Mouse (Mus musculus) heart, embryonic 16.5 days (tissue): Measurements from ENCODE around the gene Hist1h3g. TPM values are rescaled to one million over a fixed set of nuclear protein-coding genes. Genes with fewer than 3 reads are reported as not detected.

Experiments
- microRNA-seq: library from miRNA; unstranded; fragments of <30 nt; microRNA quantifications from one replicate; pipeline ENCODE4, GENCODE M21; 2017
- polyA plus RNA-seq: library from polyadenylated mRNA; unstranded; fragments of >200 nt; fragmentation: Nextera tagmentation; extraction: Ambion mirVana; gene quantifications from 2 replicates; pipeline ENCODE4 v1.2.1, GENCODE M21; 2015

Hist1h3g gene
- polyA plus RNA-seq, 1 experiment from 2014 or later = 2.2 TPM

Small RNA genes within 50 kb of the gene (microRNA-seq; reads per million reads assigned to microRNA genes)
- gene Gm44297 (not detected), gene Gm44359 (not detected), gene Gm44394 (not detected), gene n-TStga1 (1.2 reads per million)

Other genes with a start within 250 kb of the Hist1h3g start
- 36.5 and 37.8 TPM in 2 replicates for gene Zfp322a, start 166.2 kb upstream of the Hist1h3g start, polyA plus RNA-seq
- 9.2 and 9.4 TPM in 2 replicates for gene Abt1, start 111.6 kb upstream of the Hist1h3g start, polyA plus RNA-seq
- gene Btn1a1, start 69.5 kb upstream of the Hist1h3g start, polyA plus RNA-seq = 0.83 and 1.0 TPM in 2 replicates
- gene Btn2a2, start 46.6 kb upstream of the Hist1h3g start, polyA plus RNA-seq = 0.29 and 0.34 TPM in 2 replicates
- 7.7 and 8.6 TPM in 2 replicates for gene Hist1h4h, start 4.4 kb upstream of the Hist1h3g start, polyA plus RNA-seq
- gene Hist1h2af, start 1.5 kb upstream of the Hist1h3g start, polyA plus RNA-seq = 3.8 and 9.2 TPM in 2 replicates
- 0.38 and 0.52 TPM in 2 replicates for gene Hist1h2bh, start 8.0 kb downstream of the Hist1h3g start, polyA plus RNA-seq
- 0.20 and 0.37 TPM in 2 replicates for gene Hist1h3f, start 8.6 kb downstream of the Hist1h3g start, polyA plus RNA-seq
- gene Hist1h4f, start 16.2 kb downstream of the Hist1h3g start, polyA plus RNA-seq = 0.53 TPM in 1 of 2 replicates, not detected in the other
- gene Hist1h1d, start 17.8 kb downstream of the Hist1h3g start, polyA plus RNA-seq = 0.21 and 0.37 TPM in 2 replicates
- gene Hist1h3e, start 26.9 kb downstream of the Hist1h3g start, polyA plus RNA-seq = 1.7 and 2.1 TPM in 2 replicates
- gene Hist1h2ae, start 35.8 kb downstream of the Hist1h3g start, polyA plus RNA-seq = 34.0 and 34.2 TPM in 2 replicates
- gene Hist1h2bg, start 36.0 kb downstream of the Hist1h3g start, polyA plus RNA-seq = 4.2 and 5.1 TPM in 2 replicates
- gene Hist1h2bf, start 38.8 kb downstream of the Hist1h3g start, polyA plus RNA-seq = 0.37 and 2.4 TPM in 2 replicates
- 1.2 and 1.8 TPM in 2 replicates for gene Hist1h2ad, start 39.0 kb downstream of the Hist1h3g start, polyA plus RNA-seq
- 1.4 and 1.8 TPM in 2 replicates for gene Hist1h3d, start 40.3 kb downstream of the Hist1h3g start, polyA plus RNA-seq
- 48.7 and 49.1 TPM in 2 replicates for gene Hist1h4d, start 46.2 kb downstream of the Hist1h3g start, polyA plus RNA-seq
- 1.9 and 2.0 TPM in 2 replicates for gene Hist1h2be, start 85.7 kb downstream of the Hist1h3g start, polyA plus RNA-seq
- gene Hist1h1e, start 87.1 kb downstream of the Hist1h3g start, polyA plus RNA-seq = 10.4 and 11.5 TPM in 2 replicates
- gene Hist1h2ac, start 148.5 kb downstream of the Hist1h3g start, polyA plus RNA-seq = 0.52 and 0.75 TPM in 2 replicates
- gene Hist1h2bc, start 148.8 kb downstream of the Hist1h3g start, polyA plus RNA-seq = 49.7 and 53.7 TPM in 2 replicates
- not detected in 2 replicates for gene Hist1h1t, start 160.4 kb downstream of the Hist1h3g start, polyA plus RNA-seq
- 1.9 and 2.8 TPM in 2 replicates for gene Hist1h4c, start 163.0 kb downstream of the Hist1h3g start, polyA plus RNA-seq
- gene Hfe, start 175.4 kb downstream of the Hist1h3g start, polyA plus RNA-seq = 11.7 and 14.9 TPM in 2 replicates
- gene Hist1h1c, start 203.4 kb downstream of the Hist1h3g start, polyA plus RNA-seq = 38.0 and 38.5 TPM in 2 replicates
- 3.0 and 3.8 TPM in 2 replicates for gene Hist1h3c, start 210.2 kb downstream of the Hist1h3g start, polyA plus RNA-seq
- gene Hist1h2bb, start 211.3 kb downstream of the Hist1h3g start, polyA plus RNA-seq = 0.98 and 2.2 TPM in 2 replicates
- gene Hist1h2ab, start 215.7 kb downstream of the Hist1h3g start, polyA plus RNA-seq = 17.0 and 20.0 TPM in 2 replicates
- 3.2 and 5.0 TPM in 2 replicates for gene Hist1h3b, start 216.8 kb downstream of the Hist1h3g start, polyA plus RNA-seq
- 1.2 and 1.5 TPM in 2 replicates for gene Hist1h4b, start 221.6 kb downstream of the Hist1h3g start, polyA plus RNA-seq
- gene Hist1h4a, start 225.8 kb downstream of the Hist1h3g start, polyA plus RNA-seq = 0.32 TPM in 1 of 2 replicates, not detected in the other
- 1.5 and 3.4 TPM in 2 replicates for gene Hist1h3a, start 227.0 kb downstream of the Hist1h3g start, polyA plus RNA-seq
- 0.79 and 0.97 TPM in 2 replicates for gene Hist1h1a, start 228.2 kb downstream of the Hist1h3g start, polyA plus RNA-seq
- gene Trim38, start 234.5 kb downstream of the Hist1h3g start, polyA plus RNA-seq = 0.10 TPM in 1 of 2 replicates, not detected in the other